Mouse (Mus musculus): Measurements from ENCODE around the gene Map3k7cl.

Map3k7cl gene

DNA sequence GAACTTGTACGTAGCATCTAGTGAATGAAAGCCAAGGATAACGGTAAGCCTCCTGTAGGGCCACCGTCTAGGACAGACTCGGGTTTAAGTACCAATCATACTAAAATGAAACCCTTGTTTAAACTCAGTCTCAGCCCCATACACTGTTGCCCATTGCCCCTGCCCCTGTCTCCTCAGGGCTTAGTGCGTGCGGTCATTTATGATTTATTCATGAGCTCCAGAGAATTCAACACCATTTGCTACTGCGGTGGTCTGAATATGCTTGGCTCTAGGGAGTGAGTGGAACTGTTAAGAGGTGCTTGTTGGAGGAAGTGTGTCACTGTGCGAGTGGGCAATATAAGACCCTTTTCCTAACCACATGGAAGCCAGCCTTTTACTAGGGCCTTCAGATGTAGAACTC, 34.7 kb downstream of the Map3k7cl start:
- no peak for DNase-seq

GRCm38 (mm10) chr16:87594145-87594544, 41.0 kb downstream of the Map3k7cl start:
- no peak for DNase-seq

GRCm38 (mm10) chr16:87595149-87595548, 42.0 kb downstream of the Map3k7cl start:
- no peak for DNase-seq

- DNase-seq, result no peak
Measured at GRCm38 (mm10) chr16:87602717-87603526, 49.8 kb downstream of the Map3k7cl start.

- no peak for DNase-seq
Measured at GRCm38 (mm10) chr16:87604002-87604401, 50.9 kb downstream of the Map3k7cl start.

DNA sequence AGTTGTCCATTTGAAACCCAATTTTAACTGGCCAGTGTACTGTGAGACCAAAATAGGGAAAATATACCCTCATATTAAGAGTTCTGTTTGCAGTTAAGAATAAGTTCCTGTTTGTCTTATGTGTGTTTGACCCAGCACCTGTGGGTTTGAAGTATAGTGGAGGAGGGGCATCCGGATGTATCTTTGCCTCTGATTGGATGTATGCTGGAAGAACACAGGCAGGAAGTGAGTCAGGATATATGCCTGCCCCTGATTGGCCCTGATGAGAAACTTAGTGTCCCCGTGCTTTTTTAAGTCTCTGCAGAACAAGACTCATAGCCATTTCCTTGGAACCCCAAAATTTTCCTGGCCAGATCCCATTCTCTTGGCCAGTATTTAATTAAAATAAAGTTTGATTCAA, 51.8 kb downstream of the Map3k7cl start:
- no peak for DNase-seq

DNA sequence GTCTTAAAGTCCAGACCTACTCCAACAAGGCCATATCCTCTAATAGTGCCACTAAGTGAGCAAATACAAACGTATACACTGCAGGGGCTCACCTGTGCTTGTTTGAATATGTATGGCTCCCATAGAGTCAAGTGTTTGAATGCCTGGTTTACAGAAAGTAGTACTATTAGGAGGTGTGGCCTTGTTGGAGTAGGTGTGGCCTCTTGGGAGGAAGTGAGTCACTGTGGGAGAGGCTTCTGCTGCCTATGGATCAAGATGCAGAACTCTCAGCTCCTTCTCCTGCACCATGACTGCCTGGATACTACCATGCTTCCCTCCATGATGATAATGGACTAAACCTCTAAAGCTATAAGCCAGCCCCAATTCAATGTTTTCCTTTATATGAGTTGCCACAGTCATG, 54.3 kb downstream of the Map3k7cl start:
- no peak for DNase-seq

GRCm38 (mm10) chr16:87607959-87608358, 54.8 kb downstream of the Map3k7cl start:
- no peak for DNase-seq

DNA sequence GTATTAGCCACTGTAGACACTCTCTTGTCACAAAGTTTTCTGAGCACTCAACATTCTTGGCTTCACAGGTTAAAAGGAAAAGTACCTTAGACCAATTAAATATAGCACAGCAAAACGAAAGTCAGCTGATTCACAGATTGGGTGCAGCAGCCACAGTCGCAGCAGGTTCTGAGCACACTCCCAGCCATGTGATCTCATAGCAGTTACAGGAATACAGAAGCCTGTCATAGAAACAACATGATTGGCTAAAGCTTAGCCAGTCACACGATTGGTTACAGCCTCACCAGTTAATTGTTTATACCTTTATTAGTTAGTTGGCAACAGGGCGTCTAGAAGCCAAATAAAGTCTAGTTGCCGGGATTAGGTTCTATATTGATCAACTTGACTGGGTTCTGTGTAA, 57.0 kb downstream of the Map3k7cl start:
- DNase-seq, result no peak

DNA sequence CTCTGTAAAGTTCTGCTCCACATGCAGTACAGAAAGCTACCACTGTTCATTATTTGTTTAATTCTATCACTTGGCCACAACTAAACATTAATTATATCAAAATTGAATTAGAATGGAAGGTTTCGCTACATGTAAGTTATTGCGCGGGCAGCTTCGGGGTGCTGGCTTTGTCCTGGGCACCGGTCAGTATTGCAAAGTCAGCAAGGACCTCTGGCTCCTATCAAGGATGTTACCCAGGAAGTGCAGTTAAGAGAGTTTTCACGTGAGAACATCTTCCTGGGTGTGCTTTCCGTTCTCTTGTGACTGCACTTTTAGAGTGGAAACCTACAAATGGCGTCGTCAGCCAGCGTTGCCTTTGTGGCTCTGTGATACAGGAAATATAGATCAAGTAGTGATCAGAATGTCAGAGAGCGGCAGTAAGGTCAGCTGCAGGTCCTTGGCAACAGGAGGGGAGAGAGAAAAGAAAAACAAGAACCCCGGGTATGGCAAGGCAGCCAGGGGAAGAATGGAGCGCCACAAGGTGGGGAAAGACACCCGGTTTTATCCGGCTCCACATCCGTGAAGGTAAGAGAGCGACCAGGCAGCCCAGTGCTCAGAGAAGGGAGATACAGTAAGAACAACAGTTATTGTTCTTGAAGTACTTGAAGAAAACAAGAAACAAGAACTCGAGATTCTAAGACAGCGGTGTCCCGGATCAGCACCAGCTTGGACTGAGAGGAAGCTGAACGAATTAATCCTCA, 57.6 kb downstream of the Map3k7cl start:
- DNase-seq, result no peak

DNA sequence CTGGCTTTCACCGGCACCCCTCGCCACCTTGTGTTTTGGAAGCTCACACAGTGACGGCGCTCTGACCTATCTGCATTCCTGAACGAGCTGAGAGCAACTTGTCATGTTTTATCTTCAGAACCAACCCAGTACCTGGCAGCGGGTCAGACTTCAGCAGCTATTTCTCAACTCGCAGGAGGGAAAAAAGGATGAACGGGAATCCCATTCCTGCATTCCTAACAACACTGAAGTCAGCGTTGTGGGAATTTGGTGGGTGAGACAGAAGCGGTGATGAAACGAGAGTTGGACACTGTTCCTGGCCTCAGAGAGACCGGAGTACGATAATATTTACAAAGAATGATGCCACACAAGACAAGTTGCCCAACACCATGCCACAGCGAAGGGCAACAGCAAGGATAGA, 58.3 kb downstream of the Map3k7cl start:
- no peak for DNase-seq

DNA sequence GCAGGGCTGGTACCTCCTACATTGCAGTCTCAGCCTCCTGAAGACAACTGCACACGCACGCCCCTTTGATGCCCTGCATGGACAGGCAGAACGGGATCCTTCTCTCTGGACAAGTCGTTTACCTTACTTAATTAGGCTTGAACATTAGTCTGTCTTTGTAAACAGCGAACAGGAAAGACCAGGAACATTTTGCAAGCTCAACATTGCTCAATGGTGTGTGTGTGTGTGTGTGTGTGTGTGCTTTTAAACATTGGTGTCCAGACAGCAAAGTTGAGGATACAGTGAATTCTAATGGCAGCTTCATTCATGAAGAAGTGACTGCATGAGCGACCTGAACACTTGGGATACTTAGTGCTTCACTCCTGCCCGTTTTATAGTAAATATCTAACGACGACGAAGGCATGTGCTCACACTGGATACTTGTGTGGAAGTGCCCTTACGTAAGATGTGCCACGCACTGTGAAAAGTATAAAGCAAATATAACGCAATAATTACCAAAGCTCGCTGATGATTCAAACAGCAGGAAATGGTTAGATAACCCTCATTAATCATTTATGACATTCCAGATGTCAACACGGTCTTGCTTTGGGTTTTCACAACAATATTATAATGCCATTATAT, 59.2 kb downstream of the Map3k7cl start:
- no peak for DNase-seq

GRCm38 (mm10) chr16:87617377-87617776, 64.2 kb downstream of the Map3k7cl start:
- DNase-seq, result no peak

- no peak for DNase-seq
Measured at GRCm38 (mm10) chr16:87621246-87621645, 68.1 kb downstream of the Map3k7cl start.

DNA sequence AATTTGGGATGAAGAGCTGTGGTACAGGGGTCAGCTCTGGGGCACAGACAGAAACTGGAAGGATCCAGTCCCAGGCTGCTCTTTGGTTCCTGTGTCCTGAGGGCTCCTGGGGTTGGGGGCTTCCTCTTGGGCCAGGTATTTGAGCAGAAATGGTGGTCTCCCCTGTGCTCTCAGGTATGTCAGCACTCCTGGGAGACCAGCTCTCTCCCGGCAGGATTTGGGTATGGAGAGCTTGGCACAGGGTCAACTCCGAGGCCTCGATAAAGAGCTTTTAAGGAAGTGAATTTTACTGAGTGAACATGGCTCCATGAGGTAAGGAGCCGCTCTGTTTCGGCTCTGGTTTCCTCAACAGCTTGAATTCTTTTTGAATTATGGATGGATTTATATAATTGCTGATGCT, 70.8 kb downstream of the Map3k7cl start:
- DNase-seq, result no peak

DNA sequence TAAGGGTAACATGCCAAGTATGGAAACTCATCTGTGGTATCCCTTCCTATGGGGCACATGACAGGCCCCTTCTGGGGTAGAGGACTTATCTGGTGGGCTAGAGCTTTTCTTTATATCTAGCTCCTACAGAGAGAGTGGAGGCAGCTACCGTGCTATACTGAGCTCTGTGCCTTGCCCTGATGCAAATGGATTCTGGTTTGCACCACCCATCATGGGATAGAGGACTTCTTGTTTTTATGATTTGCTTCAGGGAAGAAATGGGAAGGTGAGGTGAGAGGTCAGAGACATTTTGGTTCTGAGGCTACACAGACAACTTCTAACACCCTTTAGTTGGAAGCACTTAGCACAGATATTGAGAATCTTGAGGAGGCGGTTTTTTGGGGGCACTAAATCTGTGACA, 71.8 kb downstream of the Map3k7cl start:
- DNase-seq, result no peak

DNA sequence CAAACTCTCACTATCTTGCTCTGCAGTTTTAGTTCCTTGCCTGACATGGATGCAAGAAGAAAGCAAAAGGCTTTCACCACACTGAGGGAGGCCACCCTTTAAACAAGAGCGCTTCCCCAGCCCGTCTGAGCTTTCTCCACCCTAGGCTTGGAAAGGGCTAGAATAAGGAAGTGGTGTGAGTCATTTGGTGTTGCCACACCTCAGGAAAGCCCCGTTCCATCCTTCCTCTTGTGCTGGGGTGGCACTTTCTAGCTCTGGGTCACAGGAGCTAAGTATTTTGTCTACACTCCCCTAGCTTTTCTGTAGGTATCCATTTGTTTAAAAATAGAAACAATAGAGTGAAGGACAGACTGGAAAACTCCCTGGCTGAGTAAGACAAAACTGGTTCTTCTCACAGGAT, 72.2 kb downstream of the Map3k7cl start:
- no peak for DNase-seq

GRCm38 (mm10) chr16:87625816-87626215, 72.7 kb downstream of the Map3k7cl start:
- no peak for DNase-seq

DNA sequence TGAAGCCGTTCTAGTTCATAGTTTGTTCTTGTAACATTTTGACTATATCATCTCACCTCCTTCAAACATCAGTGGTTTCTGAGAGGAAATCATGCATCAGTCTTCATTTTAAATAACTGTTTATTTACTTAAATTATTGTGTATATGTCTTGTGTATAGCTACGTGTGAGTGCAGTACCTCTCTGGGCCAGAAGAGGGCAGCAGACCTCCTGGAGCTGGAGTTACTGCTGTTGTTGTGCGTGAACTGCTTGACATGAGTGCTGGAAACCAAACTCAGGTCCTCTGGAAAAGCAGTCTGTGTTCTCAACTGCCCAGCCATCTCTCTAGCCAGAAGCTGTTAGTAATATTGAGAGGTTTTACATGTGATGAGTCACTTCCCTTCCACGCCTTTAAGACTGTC, 73.6 kb downstream of the Map3k7cl start:
- DNase-seq, result no peak

- no peak for DNase-seq
Measured at GRCm38 (mm10) chr16:87634709-87635108, 81.6 kb downstream of the Map3k7cl start.

GRCm38 (mm10) chr16:87635213-87635755, 82.2 kb downstream of the Map3k7cl start:
- DNase-seq, result no peak

DNA sequence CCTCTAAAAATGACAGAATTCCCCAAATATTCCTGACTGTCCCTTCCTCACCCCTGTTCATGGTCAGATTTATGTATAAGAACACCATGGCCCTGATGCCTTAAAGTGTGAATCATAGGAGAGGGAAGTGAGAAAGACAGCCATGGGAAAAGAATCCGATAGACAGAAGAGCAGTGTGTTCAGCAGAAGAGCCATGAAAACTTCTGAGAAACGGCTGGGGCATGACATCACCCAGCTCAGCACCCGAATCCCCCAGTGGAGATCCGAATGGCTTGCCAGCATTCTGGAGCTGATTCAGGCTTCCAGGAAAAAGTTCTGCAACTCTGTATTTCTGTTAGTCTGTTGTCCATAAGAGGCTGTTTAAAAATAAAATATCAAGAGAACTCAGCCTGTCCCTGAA, 82.7 kb downstream of the Map3k7cl start:
- no peak for DNase-seq

DNA sequence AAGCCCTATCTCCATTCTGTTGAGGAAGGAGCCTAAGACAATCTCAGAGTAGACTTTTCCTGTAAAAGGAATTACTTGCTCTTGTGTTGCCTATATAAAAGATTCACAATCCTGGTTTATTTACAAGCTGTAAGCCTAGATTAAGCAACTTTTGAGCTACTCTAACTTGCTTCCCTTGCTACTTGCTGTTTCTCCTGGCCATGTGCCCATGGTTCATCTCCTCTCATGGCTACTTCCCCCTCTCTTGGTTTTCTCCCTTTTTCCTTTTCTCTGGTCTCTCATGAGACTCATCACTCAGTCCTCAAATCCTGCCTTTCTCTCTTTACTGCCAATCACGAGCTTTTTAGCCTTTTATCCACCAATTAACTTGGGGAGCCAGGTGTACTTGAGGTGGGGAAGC, 85.0 kb downstream of the Map3k7cl start:
- DNase-seq, result no peak

- DNase-seq, result no peak
Measured at GRCm38 (mm10) chr16:87642234-87642633, 89.1 kb downstream of the Map3k7cl start.
